Mouse (Mus musculus) 3134 (cell line): ENCODE data around the gene Prrc2a.

Experiments used
- DNase-seq: peaks from one replicate; pipeline ENCODE4 v3.0.0-alpha.2; 2011; ENCODE audit warnings: low spot score; ENCODE audit not compliant: insufficient read length; ENCODE audit errors: extremely low read depth

Gene Prrc2a

DNA sequence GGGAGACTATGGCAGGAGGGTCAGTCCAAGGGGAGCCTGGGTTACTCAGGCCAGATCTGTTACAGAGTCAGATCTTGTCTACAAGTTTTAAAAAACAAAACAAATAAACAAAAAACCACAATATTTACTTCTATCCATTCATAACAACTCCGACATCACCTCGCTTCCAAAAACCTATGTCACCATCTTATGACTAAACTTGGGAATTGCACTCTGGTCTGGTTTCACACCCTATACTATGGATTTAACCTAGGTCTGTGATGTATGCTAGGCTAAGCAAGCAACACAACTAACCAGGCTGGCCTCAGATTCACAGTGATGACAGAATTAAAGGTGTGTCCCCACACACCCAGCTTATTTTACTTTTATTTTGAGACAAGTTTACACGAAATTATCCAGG lies 58.2 kb downstream of the Prrc2a start:
- DNase-seq = no peak

DNA sequence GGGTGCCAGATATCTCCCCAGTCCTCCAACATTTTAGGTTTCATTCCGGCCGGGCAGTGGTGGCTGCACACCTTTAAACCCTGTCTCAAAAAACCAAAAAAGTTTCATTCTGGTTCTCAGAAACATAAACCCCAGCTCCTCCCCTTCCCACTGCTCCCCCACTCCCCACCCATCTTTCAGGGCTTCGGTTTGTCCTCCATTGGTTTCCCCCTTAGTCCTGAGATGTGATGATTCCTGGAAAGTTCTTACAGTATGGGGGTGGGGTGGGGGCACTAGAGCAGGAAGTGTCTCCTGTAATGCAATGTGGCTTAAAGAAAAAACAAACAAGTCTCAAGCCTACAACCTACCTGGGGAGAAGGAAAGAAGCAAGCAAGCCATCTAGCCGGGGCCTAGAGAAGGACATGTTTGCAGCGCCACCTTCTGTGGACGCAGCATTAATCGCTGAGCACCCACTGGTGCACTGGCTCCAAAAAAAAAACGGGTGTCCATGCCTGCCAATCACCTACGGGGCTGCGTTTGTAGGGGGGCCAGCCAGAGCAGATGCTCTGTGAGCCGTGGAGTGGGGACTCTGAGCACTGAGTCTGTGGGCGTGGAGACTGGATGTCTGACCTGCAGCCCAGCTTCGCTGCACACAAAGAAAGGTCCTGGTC lies 58.8 kb downstream of the Prrc2a start:
- no peak for DNase-seq

DNA sequence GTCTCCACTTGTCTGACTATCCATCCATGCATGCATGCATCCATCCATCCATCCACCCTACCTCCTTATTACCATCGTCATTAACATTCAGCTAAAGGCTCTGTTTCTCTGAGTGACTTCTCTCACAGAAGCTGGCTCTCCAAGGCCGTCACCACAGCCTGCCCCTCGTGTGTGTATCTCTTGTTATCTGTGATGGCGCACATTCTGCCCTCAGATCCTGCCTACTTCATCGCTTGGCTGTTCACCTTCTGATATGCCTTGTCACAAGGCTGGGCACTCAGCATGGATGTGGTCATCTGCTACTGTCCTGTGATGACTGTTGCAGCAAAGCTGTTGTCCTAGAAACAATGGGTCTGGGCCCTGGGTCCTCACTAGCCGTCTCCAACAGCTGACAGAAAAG lies 59.9 kb downstream of the Prrc2a start:
- no peak for DNase-seq

DNA sequence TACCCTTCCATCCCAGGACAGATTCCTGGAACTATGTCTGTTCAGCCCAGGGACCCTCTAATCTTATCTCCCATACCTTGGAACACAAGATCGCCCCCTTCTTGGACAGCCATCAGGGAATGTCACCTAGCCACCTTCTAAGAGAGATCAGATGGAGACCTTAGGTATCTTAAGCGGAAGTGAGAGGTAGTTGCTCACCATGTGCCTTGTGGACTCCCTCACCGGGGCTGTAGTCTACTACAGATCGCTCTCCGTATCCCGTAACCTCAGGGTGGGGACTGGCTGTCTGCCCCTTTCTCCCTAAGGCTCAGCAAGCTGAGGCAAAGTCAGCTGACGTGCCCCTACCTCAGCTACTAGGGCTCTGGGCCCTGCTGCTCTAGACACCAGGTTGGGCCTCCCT lies 60.6 kb downstream of the Prrc2a start:
- DNase-seq = no peak

DNA sequence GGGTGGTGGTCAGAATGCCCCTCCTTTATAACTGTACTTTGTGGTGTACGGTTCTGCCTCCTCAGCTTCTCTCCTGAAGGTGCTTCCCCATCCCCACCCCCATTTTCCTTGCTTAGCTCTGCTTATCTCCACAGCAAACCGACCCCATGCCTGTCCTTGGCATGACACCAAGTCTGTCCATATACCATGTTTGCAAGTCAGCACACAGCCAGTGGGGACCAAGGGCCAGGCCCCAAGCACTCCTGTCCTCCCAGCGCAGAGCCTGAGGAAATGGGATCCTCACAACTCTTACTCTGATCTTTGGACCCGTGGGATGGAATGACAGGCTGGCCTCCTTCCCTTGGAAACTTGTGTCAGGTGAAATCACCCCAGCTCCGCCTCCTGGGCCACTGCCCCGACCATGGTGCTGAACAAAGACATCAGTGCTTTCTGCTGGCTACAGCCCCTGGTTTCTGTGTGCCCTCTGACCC lies 61.4 kb downstream of the Prrc2a start:
- no peak for DNase-seq

DNA sequence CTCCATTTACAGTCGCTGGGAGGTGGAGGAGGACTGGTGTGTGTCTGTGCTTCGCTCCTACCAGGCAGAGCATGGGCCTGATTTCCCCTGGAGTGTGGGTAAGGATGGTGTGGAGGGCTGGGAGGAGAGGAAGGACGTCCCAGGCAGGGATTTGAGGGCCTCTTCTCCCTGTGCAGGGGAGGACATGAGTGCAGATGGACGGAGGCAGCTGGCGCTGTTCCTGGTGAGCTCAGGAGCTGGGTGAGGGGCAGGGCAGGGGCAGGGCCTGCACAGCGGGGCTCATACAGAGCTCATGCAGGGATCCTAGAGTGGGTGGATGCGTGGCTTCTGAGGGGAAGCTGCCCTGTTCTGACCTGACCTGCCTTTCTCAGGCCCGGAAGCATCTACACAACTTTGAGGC lies 62.4 kb downstream of the Prrc2a start:
- no peak for DNase-seq

DNA sequence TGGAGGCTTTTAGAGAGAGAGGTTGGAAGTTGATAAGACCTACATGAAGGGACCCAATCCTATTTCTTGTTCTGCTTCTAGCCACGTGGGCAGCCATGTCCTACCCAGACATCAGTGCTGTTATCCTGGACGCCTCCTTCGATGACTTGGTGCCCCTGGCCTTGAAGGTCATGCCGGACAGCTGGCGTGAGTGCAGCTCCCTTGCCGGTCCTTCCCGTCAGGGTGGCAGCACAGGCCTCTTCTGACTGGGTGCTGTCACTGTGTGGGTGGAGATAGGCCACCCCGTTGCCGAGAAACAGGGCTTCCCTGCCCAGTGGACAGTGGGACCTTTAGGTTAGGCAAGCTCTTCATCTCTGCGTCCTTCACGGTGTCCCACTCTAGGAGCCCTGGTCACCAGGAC lies 63.5 kb downstream of the Prrc2a start:
- no peak for DNase-seq

DNA sequence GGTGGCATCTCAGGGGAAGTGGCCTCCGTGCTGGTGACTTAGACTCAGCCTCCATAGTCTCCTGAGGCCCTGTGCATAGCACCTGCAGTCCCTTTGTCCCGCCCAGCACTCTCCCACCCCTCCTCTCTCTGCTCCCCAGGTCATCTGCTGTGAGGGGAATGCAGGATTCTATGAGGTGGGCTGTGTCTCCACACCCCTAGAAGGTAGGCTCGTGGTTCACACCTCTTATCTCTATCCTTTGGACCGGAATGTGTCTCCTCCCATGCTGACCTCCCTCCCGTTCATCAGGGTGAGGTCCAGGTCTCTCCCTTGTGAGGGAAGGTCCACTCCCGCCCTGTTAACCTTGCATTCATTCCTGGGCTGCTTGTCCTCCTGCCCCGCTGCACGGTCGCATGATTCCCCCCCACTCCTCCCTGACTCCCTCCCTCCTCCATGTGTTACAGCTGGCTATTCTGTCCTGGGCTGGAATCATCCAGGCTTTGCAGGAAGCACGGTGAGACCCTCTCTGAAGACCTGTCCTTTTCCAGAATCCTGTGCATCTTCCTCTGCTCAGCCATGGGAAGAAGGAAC lies 64.4 kb downstream of the Prrc2a start:
- no peak for DNase-seq
